Mouse (Mus musculus): ENCODE measurements around the gene Nosip. TPM values are rescaled to one million over a fixed set of nuclear protein-coding genes. Genes with fewer than 3 reads are reported as not detected.

The Nosip gene
- polyA plus RNA-seq, 1 experiment = 86.5 TPM

Other genes starting within 250 kb of the Nosip start
- 29.1 and 29.3 TPM in 2 replicates for gene Nup62, start 246.3 kb upstream of the Nosip start, polyA plus RNA-seq (2012; rRNA removed)
- gene Il4i1, start 246.0 kb upstream of the Nosip start, polyA plus RNA-seq (2012; rRNA removed) = 1.3 and 2.2 TPM in 2 replicates
- gene Atf5, start 245.8 kb upstream of the Nosip start, polyA plus RNA-seq (2012; rRNA removed) = 24.2 and 35.6 TPM in 2 replicates
- 87.0 and 108 TPM in 2 replicates for gene Akt1s1, start 213.4 kb upstream of the Nosip start, polyA plus RNA-seq (2012; rRNA removed)
- gene Tbc1d17, start 213.3 kb upstream of the Nosip start, polyA plus RNA-seq (2012; rRNA removed) = 84.3 and 106 TPM in 2 replicates
- gene Pnkp, start 205.3 kb upstream of the Nosip start, polyA plus RNA-seq (2012; rRNA removed) = 42.3 and 44.9 TPM in 2 replicates
- gene Ptov1, start 192.6 kb upstream of the Nosip start, polyA plus RNA-seq (2012; rRNA removed) = 408 and 469 TPM in 2 replicates
- gene Med25, start 169.7 kb upstream of the Nosip start, polyA plus RNA-seq (2012; rRNA removed) = 123 and 130 TPM in 2 replicates
- gene Fuz, start 166.3 kb upstream of the Nosip start, polyA plus RNA-seq (2012; rRNA removed) = 30.4 and 32.4 TPM in 2 replicates
- gene Ap2a1, start 132.9 kb upstream of the Nosip start, polyA plus RNA-seq (2012; rRNA removed) = 216 and 254 TPM in 2 replicates
- gene Tsks, start 119.2 kb upstream of the Nosip start, polyA plus RNA-seq (2012; rRNA removed) = 1.4 TPM in 2 replicates
- 151 TPM in 2 replicates for gene Cpt1c, start 87.6 kb upstream of the Nosip start, polyA plus RNA-seq (2012; rRNA removed)
- 217 and 232 TPM in 2 replicates for gene Prmt1, start 75.9 kb upstream of the Nosip start, polyA plus RNA-seq (2012; rRNA removed)
- gene Irf3, start 64.8 kb upstream of the Nosip start, polyA plus RNA-seq (2012; rRNA removed) = 88.4 and 88.6 TPM in 2 replicates
- 5.4 and 5.9 TPM in 2 replicates for gene Bcl2l12, start 63.7 kb upstream of the Nosip start, polyA plus RNA-seq (2012; rRNA removed)
- 126 and 127 TPM in 2 replicates for gene Scaf1, start 46.1 kb upstream of the Nosip start, polyA plus RNA-seq (2012; rRNA removed)
- gene Rras, start 44.5 kb upstream of the Nosip start, polyA plus RNA-seq (2012; rRNA removed) = 27.6 and 32.5 TPM in 2 replicates
- gene Prr12, start 9.5 kb upstream of the Nosip start, polyA plus RNA-seq (2012; rRNA removed) = 20.5 and 22.4 TPM in 2 replicates
- 15.5 and 15.6 TPM in 2 replicates for gene Prrg2, start 248 bp downstream of the Nosip start, polyA plus RNA-seq (2012; rRNA removed)
- gene Rcn3, start 29.8 kb downstream of the Nosip start, polyA plus RNA-seq (2012; rRNA removed) = 13.4 and 16.9 TPM in 2 replicates
- gene Fcgrt, start 41.4 kb downstream of the Nosip start, polyA plus RNA-seq (2012; rRNA removed) = 34.0 and 34.2 TPM in 2 replicates
- 383 and 419 TPM in 2 replicates for gene Rps11, start 62.0 kb downstream of the Nosip start, polyA plus RNA-seq (2012; rRNA removed)
- 1,438 and 1,804 TPM in 2 replicates for gene Rpl13a, start 66.3 kb downstream of the Nosip start, polyA plus RNA-seq (2012; rRNA removed)
- 0.06 and 0.12 TPM in 2 replicates for gene Gm45713, start 73.8 kb downstream of the Nosip start, polyA plus RNA-seq (2012; rRNA removed)
- gene Flt3l, start 74.0 kb downstream of the Nosip start, polyA plus RNA-seq (2012; rRNA removed) = 25.2 and 29.6 TPM in 2 replicates
- gene Pih1d1, start 91.9 kb downstream of the Nosip start, polyA plus RNA-seq (2012; rRNA removed) = 54.2 and 61.5 TPM in 2 replicates
- 10.1 and 10.8 TPM in 2 replicates for gene Aldh16a1, start 92.2 kb downstream of the Nosip start, polyA plus RNA-seq (2012; rRNA removed)
- 858 and 911 TPM in 2 replicates for gene Slc17a7, start 101.5 kb downstream of the Nosip start, polyA plus RNA-seq (2012; rRNA removed)
- gene Gfy, start 117.1 kb downstream of the Nosip start, polyA plus RNA-seq (2012; rRNA removed) = 0.96 and 3.7 TPM in 2 replicates
- gene Pth2, start 118.6 kb downstream of the Nosip start, polyA plus RNA-seq (2012; rRNA removed) = 0.90 and 1.4 TPM in 2 replicates
- gene Ccdc155, start 142.5 kb downstream of the Nosip start, polyA plus RNA-seq (2012; rRNA removed) = 4.1 TPM in 2 replicates
- 29.5 and 29.9 TPM in 2 replicates for gene Dkkl1, start 149.7 kb downstream of the Nosip start, polyA plus RNA-seq (2012; rRNA removed)
- gene Tead2, start 153.3 kb downstream of the Nosip start, polyA plus RNA-seq (2012; rRNA removed) = 6.0 and 9.6 TPM in 2 replicates
- 10.3 and 11.2 TPM in 2 replicates for gene Cd37, start 176.7 kb downstream of the Nosip start, polyA plus RNA-seq (2012; rRNA removed)
- gene Slc6a16, start 178.7 kb downstream of the Nosip start, polyA plus RNA-seq (2012; rRNA removed) = 1.1 and 1.2 TPM in 2 replicates
- gene Slc6a21, start 215.1 kb downstream of the Nosip start, polyA plus RNA-seq (2012; rRNA removed) = 0.20 and 0.29 TPM in 2 replicates